Mouse (Mus musculus) liver, embryonic 15.5 days (tissue): ENCODE data around the gene Cad. TPM values are rescaled to one million over a fixed set of nuclear protein-coding genes. Genes with fewer than 3 reads are reported as not detected.

ENCODE experiments used
- ATAC-seq: fragments of 200-750 bp; cut with Nextera tagmentation; 2 replicates; pipeline ENCODE4 v1.8.0; 2017; ENCODE audit warnings: moderate number of reproducible peaks, mild to moderate bottlenecking, moderate library complexity; ENCODE audit not compliant: insufficient read depth
- H3K27ac ChIP-seq: fragments of 300-500 bp; sonication (generic); replicated peaks from 2 replicates; pipeline ENCODE4 v1.5.1; 2015; ENCODE audit warnings: mild to moderate bottlenecking, inconsistent platforms
- H3K27me3 ChIP-seq: fragments of 300-500 bp; sonication (generic); 2 replicates; pipeline ENCODE4 v1.6.1; 2015; ENCODE audit warnings: mild to moderate bottlenecking, inconsistent platforms
- H3K36me3 ChIP-seq: fragments of 300-500 bp; sonication (generic); replicated peaks from 2 replicates; pipeline ENCODE4 v1.6.1; 2015; ENCODE audit warnings: moderate library complexity, mild to moderate bottlenecking, inconsistent platforms
- H3K4me1 ChIP-seq: fragments of 300-500 bp; sonication (generic); replicated peaks from 2 replicates; pipeline ENCODE4 v1.6.1; 2015; ENCODE audit warnings: inconsistent platforms
- H3K4me2 ChIP-seq: fragments of 300-500 bp; sonication (generic); 2 replicates; pipeline ENCODE4 v1.6.1; 2015; ENCODE audit warnings: moderate library complexity, mild to moderate bottlenecking, inconsistent platforms
- H3K4me3 ChIP-seq: fragments of 300-500 bp; sonication (generic); replicated peaks from 2 replicates; pipeline ENCODE4 v1.5.1; 2015; ENCODE audit warnings: mild to moderate bottlenecking, inconsistent platforms
- H3K9ac ChIP-seq: fragments of 300-500 bp; sonication (generic); 2 replicates; pipeline ENCODE4 v1.6.1; 2015; ENCODE audit warnings: moderate library complexity, mild to moderate bottlenecking, inconsistent platforms
- H3K9me3 ChIP-seq: fragments of 300-500 bp; sonication (generic); replicated peaks from 2 replicates; pipeline ENCODE4 v1.6.1; 2016; ENCODE audit warnings: inconsistent platforms
- WGBS: fragments of 180-500 bp; shearing (Covaris S2); methylation state at CpG from one replicate; pipeline ENCODE4 v1.1.7; 2015; ENCODE audit warnings: mixed read lengths; ENCODE audit not compliant: insufficient replicate concordance; 5-methylcytosine and 5-hydroxymethylcytosine counted together
- polyA plus RNA-seq: library from polyadenylated mRNA; unstranded; fragments of >200 nt; fragmentation: Nextera tagmentation; extraction: Ambion mirVana; gene quantifications from 2 replicates; pipeline ENCODE4 v1.2.1, GENCODE M21; 2015

Cad gene
- polyA plus RNA-seq, 1 experiment from 2014 or later: 14.1 TPM

GRCm38 (mm10) chr5:31071821-31072220 is 17.2 kb downstream of the Cad start:
- 80% methylated on average over 11 of the region's 11 CpGs for WGBS
- H3K36me3 ChIP-seq: peaks cover 99% of the 10 kb centered on the region
- H3K9ac ChIP-seq: no peak overlapping the region
- H3K27me3 ChIP-seq: no peaks in the 10 kb centered on the region
- H3K4me2 ChIP-seq: no peak overlapping the region
- no peaks in the 10 kb centered on the region for H3K9me3 ChIP-seq
- no peaks in the 10 kb centered on the region for H3K4me1 ChIP-seq
- ATAC-seq: no peak
- H3K27ac ChIP-seq: no peak overlapping the region
- no peak overlapping the region for H3K4me3 ChIP-seq

- 86% methylated on average over 12 of the region's 12 CpGs for WGBS
- Histone ChIP-seq H3K27ac (no peak overlapping the region), H3K9ac (no peak overlapping the region), H3K4me3 (no peak overlapping the region), H3K27me3 (no peaks in the 10 kb centered on the region), H3K9me3 (no peaks in the 10 kb centered on the region), H3K36me3 (peaks cover 99% of the 10 kb centered on the region), H3K4me1 (no peaks in the 10 kb centered on the region), H3K4me2 (no peak overlapping the region)
- no peak for ATAC-seq
Observed at GRCm38 (mm10) chr5:31073176-31073575, 18.6 kb downstream of the Cad start.

GRCm38 (mm10) chr5:31076346-31076745 is 21.8 kb downstream of the Cad start:
- Histone ChIP-seq H3K4me2 (no peak overlapping the region), H3K27ac (no peak overlapping the region), H3K9me3 (no peaks in the 10 kb centered on the region), H3K4me3 (no peak overlapping the region), H3K27me3 (no peaks in the 10 kb centered on the region), H3K9ac (no peak overlapping the region), H3K4me1 (no peaks in the 10 kb centered on the region), H3K36me3 (peaks cover 74% of the 10 kb centered on the region)
- no peak for ATAC-seq
- WGBS: 84% methylated on average over 13 of the region's 13 CpGs

- no peaks in the 10 kb centered on the region for H3K9me3 ChIP-seq
- ATAC-seq: no peak
- H3K4me2 ChIP-seq: no peak overlapping the region
- 74% methylated on average over 13 of the region's 13 CpGs for WGBS
- peaks cover 35% of the 10 kb centered on the region for H3K36me3 ChIP-seq
- H3K4me3 ChIP-seq: no peak overlapping the region
- H3K27ac ChIP-seq: no peak overlapping the region
- peaks cover 8% of the 10 kb centered on the region; the same call in 1 of the 2 replicates for H3K4me1 ChIP-seq
- H3K27me3 ChIP-seq: 0 out of 2 replicates have a peak, but pooled peaks cover 12% of the 10 kb centered on the region
- no peak overlapping the region for H3K9ac ChIP-seq
Observed at GRCm38 (mm10) chr5:31080059-31080794, 25.6 kb downstream of the Cad start.

GRCm38 (mm10) chr5:31080795-31081164 is 26.2 kb downstream of the Cad start:
- H3K4me3 ChIP-seq: no peak overlapping the region
- H3K4me2 ChIP-seq: no peak overlapping the region
- H3K9me3 ChIP-seq: no peaks in the 10 kb centered on the region
- peaks cover 8% of the 10 kb centered on the region; the same call in 1 of the 2 replicates for H3K4me1 ChIP-seq
- H3K36me3 ChIP-seq: peaks cover 30% of the 10 kb centered on the region
- no peak overlapping the region for H3K9ac ChIP-seq
- WGBS: 50% methylated on average over 3 of the region's 3 CpGs
- H3K27me3 ChIP-seq: peaks cover 14% of the 10 kb centered on the region; the same call in 1 of the 2 replicates
- H3K27ac ChIP-seq: no peak overlapping the region
- no peak for ATAC-seq

- peaks cover 21% of the 10 kb centered on the region; the same call in 1 of the 2 replicates for H3K27me3 ChIP-seq
- ATAC-seq: no peak
- no peaks in the 10 kb centered on the region for H3K9me3 ChIP-seq
- no peak overlapping the region for H3K4me2 ChIP-seq
- peaks cover 8% of the 10 kb centered on the region; the same call in 1 of the 2 replicates for H3K4me1 ChIP-seq
- H3K36me3 ChIP-seq: peaks cover 24% of the 10 kb centered on the region
- 72% methylated on average over 3 of the region's 3 CpGs for WGBS
- H3K4me3 ChIP-seq: no peak overlapping the region
- no peak overlapping the region for H3K9ac ChIP-seq
- H3K27ac ChIP-seq: no peak overlapping the region
Observed at GRCm38 (mm10) chr5:31081386-31081785, 26.8 kb downstream of the Cad start.

GRCm38 (mm10) chr5:31082355-31082754 is 27.8 kb downstream of the Cad start:
- H3K27me3 ChIP-seq: peaks cover 25% of the 10 kb centered on the region; the same call in 1 of the 2 replicates
- H3K9me3 ChIP-seq: no peaks in the 10 kb centered on the region
- no peak overlapping the region for H3K4me3 ChIP-seq
- H3K4me2 ChIP-seq: no peak overlapping the region; the same call in 1 of the 2 replicates
- H3K27ac ChIP-seq: no peak overlapping the region
- peaks cover 14% of the 10 kb centered on the region for H3K36me3 ChIP-seq
- no peak overlapping the region for H3K9ac ChIP-seq
- ATAC-seq: no peak
- H3K4me1 ChIP-seq: peaks cover 8% of the 10 kb centered on the region; the same call in 1 of the 2 replicates
- 9% methylated on average over 5 of the region's 5 CpGs for WGBS

GRCm38 (mm10) chr5:31082935-31083625 is 28.5 kb downstream of the Cad start:
- no peak overlapping the region for H3K27ac ChIP-seq
- no peak overlapping the region; the same call in 1 of the 2 replicates for H3K4me2 ChIP-seq
- 18% methylated on average over 12 of the region's 12 CpGs for WGBS
- no peak for ATAC-seq
- no peaks in the 10 kb centered on the region for H3K9me3 ChIP-seq
- H3K27me3 ChIP-seq: peaks cover 32% of the 10 kb centered on the region
- H3K36me3 ChIP-seq: peaks cover 7% of the 10 kb centered on the region
- no peak overlapping the region for H3K9ac ChIP-seq
- peaks cover 8% of the 10 kb centered on the region; the same call in 1 of the 2 replicates for H3K4me1 ChIP-seq
- H3K4me3 ChIP-seq: no peak overlapping the region

- H3K4me1 ChIP-seq: peaks cover 8% of the 10 kb centered on the region; the same call in 1 of the 2 replicates
- H3K27ac ChIP-seq: no peak overlapping the region
- no peak for ATAC-seq
- H3K27me3 ChIP-seq: peaks cover 40% of the 10 kb centered on the region
- no peaks in the 10 kb centered on the region for H3K36me3 ChIP-seq
- H3K4me2 ChIP-seq: no peak overlapping the region
- H3K9me3 ChIP-seq: no peaks in the 10 kb centered on the region
- H3K9ac ChIP-seq: no peak overlapping the region
- 26% methylated on average over 8 of the region's 8 CpGs for WGBS
- H3K4me3 ChIP-seq: no peak overlapping the region
Observed at GRCm38 (mm10) chr5:31083949-31084348, 29.4 kb downstream of the Cad start.

GRCm38 (mm10) chr5:31086606-31087005 is 32.0 kb downstream of the Cad start:
- ATAC-seq: no peak
- H3K36me3 ChIP-seq: no peaks in the 10 kb centered on the region
- no peak overlapping the region for H3K9ac ChIP-seq
- H3K27ac ChIP-seq: no peak overlapping the region
- no peak overlapping the region for H3K4me2 ChIP-seq
- WGBS: 32% methylated on average over 7 of the region's 7 CpGs
- peaks cover 8% of the 10 kb centered on the region; the same call in 1 of the 2 replicates for H3K4me1 ChIP-seq
- H3K9me3 ChIP-seq: no peaks in the 10 kb centered on the region
- H3K27me3 ChIP-seq: peaks cover 67% of the 10 kb centered on the region
- H3K4me3 ChIP-seq: no peak overlapping the region

GRCm38 (mm10) chr5:31087131-31087530 is 32.6 kb downstream of the Cad start:
- H3K9ac ChIP-seq: no peak overlapping the region
- 71% methylated on average over 2 of the region's 2 CpGs for whole genome bisulfite sequencing
- H3K4me1 ChIP-seq: peaks cover 8% of the 10 kb centered on the region; the same call in 1 of the 2 replicates
- no peaks in the 10 kb centered on the region for H3K36me3 ChIP-seq
- H3K9me3 ChIP-seq: no peaks in the 10 kb centered on the region
- H3K4me3 ChIP-seq: no peak overlapping the region
- peaks cover 72% of the 10 kb centered on the region for H3K27me3 ChIP-seq
- no peak overlapping the region for H3K27ac ChIP-seq
- no peak overlapping the region for H3K4me2 ChIP-seq
- ATAC-seq: no peak
